Mouse (Mus musculus): ENCODE data around the gene Rgl1. TPM values are rescaled to one million over a fixed set of nuclear protein-coding genes. Genes with fewer than 3 reads are reported as not detected.

Gene Rgl1
- total RNA-seq, 1 experiment = 1.3 TPM

DNA sequence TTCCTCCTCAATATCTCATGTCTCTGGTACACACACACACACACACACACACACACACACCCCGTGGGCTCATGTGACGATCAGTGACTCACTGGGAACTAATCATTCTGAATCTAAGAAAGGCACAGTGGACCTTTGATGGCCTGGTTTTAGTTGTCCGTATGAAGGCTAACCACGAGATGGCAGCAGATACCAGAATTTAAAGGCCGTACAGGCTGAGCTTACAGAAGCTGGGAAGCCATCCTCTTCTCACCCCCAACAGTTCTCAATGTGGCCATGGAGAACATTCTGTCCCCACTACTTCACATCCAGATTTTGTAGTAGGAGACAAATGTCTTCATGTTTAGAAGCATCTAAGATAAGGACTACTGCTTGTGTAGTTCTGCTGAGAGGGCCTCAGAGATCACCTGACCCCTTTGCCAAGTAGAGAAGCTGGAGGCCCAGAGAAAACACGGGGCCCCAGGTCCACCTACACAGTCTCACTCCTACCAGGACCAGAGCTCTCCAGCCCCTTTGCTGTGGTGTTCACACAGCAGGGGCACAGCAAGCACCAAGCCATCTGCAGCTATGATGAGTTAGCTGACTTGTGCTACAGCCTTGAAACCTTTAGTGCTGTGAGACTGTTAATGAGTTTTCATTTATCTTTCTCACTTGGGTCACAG is 241.0 kb downstream of the Rgl1 start:
- DNase-seq (ENCODE audit: low read depth, low spot score) = peak; percentile 62
- no peak overlapping the region for H3K27ac ChIP-seq (ENCODE audit: insufficient read depth, low read depth, low read length, poor library complexity, severe bottlenecking)
- no peaks in the 10 kb centered on the region for H3K36me3 ChIP-seq (ENCODE audit: control insufficient read depth, insufficient read depth, low read length, poor library complexity, severe bottlenecking)
- no peak overlapping the region for H3K9ac ChIP-seq (ENCODE audit: insufficient read depth, low read depth, low read length, poor library complexity, severe bottlenecking)
- in situ Hi-C loops (cut with MboI; ENCODE audit: low sequenced_read_pairs in 2 of 2, unreplicated experiment in 2 of 2) = loop anchor here (10.0 to 25.0 kb wide), 3 partner anchors 150 to 220 kb away; no protein-coding TSS in a partner anchor
- H3K4me3 ChIP-seq (ENCODE audit: insufficient read depth in 1 of 2, low read depth in 1 of 2, low read length in 2 of 2, poor library complexity in 1 of 2, severe bottlenecking in 1 of 2) = no peak overlapping the region
- no peaks in the 10 kb centered on the region for H3K9me3 ChIP-seq (ENCODE audit: control insufficient read depth, insufficient read depth, low read depth, low read length)
- TF ChIP-seq ZC3H11A (IDR thresholded peaks at IDR 0.05; ENCODE audit: borderline replicate concordance, low read depth, low read length) (peak; percentile 95), HCFC1 (IDR thresholded peaks at IDR 0.05; ENCODE audit: borderline replicate concordance, insufficient read depth, low read length) (no peak)
- H3K4me1 ChIP-seq (ENCODE audit: control insufficient read depth in 2 of 2, insufficient read depth in 2 of 2, low read length in 2 of 2, poor library complexity in 1 of 2) = 0 out of 4 replicates have a peak, but pooled peaks cover 0 to 3% of the 10 kb centered on the region in 2 experiments

DNA sequence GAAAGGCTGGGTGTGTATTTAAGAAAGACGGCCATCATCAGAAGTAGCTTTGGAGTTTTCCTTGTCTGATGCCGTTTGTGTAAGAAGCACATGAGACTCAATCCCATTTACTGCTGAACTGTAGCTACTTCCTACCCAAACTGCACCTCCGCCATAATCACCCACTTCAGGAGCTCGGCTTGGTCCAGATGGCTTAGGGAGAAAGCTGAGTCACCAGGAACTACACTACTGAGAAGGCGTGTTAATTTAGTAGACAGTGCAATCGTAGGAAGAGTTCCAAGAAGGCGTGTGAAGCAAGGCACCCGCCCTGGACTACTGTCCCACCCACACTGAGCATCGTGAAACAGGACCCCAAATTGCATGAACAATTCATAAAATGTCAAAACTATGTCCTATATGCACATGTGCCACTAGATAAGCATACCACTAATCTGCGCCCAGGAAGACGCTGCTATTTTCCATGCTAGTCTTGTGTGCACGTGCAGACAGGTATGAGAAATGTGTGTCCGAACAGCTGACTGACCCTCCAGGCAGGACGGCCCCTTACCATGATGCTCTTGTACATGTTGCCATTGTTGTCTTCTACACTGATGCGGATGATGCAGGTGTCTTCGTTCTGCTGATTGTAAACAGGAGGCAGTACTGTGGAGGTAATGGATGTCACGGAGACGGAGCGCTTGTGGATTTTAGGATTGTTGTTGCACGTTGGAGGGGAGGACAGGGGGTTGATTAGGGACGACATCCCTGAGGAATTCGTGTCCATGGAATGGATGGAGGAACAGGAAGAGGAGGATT is 241.9 kb downstream of the Rgl1 start:
- Histone ChIP-seq H3K4me1 (ENCODE audit: control insufficient read depth in 2 of 2, insufficient read depth in 2 of 2, low read length in 2 of 2, poor library complexity in 1 of 2) (0 out of 4 replicates have a peak, but pooled peaks cover 0 to 3% of the 10 kb centered on the region in 2 experiments), H3K4me3 (ENCODE audit: insufficient read depth in 1 of 2, low read depth in 1 of 2, low read length in 2 of 2, poor library complexity in 1 of 2, severe bottlenecking in 1 of 2) (no peak overlapping the region), H3K9ac (ENCODE audit: insufficient read depth, low read depth, low read length, poor library complexity, severe bottlenecking) (no peak overlapping the region), H3K9me3 (ENCODE audit: control insufficient read depth, insufficient read depth, low read depth, low read length) (no peaks in the 10 kb centered on the region), H3K27ac (ENCODE audit: insufficient read depth, low read depth, low read length, poor library complexity, severe bottlenecking) (no peak overlapping the region), H3K36me3 (ENCODE audit: control insufficient read depth, insufficient read depth, low read length, poor library complexity, severe bottlenecking) (no peaks in the 10 kb centered on the region)
- no peak for TF ChIP-seq ZNF384 (IDR thresholded peaks at IDR 0.05; ENCODE audit: low read depth, low read length)
- TF ChIP-seq MAFK (IDR thresholded peaks at IDR 0.05; ENCODE audit: insufficient read depth, low read depth, low read length) = no peak
- no peak for TF ChIP-seq CHD2 (IDR thresholded peaks at IDR 0.05; ENCODE audit: low read depth, low read length)
- no peak for TF ChIP-seq HCFC1 (IDR thresholded peaks at IDR 0.05; ENCODE audit: borderline replicate concordance, insufficient read depth, low read length)
- TF ChIP-seq ZC3H11A (IDR thresholded peaks at IDR 0.05; ENCODE audit: borderline replicate concordance, low read depth, low read length) = no peak
- in situ Hi-C loops (cut with MboI; ENCODE audit: low sequenced_read_pairs in 2 of 2, unreplicated experiment in 2 of 2) = loop anchor here in 1 of 2 experiments (10.0 kb wide), 2 partner anchors 151 to 221 kb away; no protein-coding TSS in a partner anchor
- DNase-seq (ENCODE audit: low read depth, low spot score) = no peak

DNA sequence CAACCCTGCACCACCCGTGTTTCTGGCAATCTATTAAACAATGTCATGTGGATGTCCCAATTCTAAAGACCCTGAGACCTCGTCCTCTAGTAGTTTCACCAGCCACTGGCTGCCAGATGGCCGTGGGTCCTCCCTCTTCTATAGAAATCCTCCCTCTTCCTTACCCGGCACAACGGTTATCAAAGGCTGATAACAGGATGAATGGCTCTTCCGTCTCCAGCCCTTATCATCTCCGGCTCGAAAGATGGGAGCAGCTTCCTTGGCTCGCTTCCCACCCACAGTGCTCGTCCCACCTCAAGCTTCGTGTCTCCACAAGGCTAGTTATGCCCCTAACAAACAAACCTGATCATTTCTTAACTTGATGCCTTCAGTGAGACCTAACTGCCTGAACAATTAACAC is 242.9 kb downstream of the Rgl1 start:
- no peak for TF ChIP-seq MAFK (IDR thresholded peaks at IDR 0.05; ENCODE audit: insufficient read depth, low read depth, low read length)
- TF ChIP-seq HCFC1 (IDR thresholded peaks at IDR 0.05; ENCODE audit: borderline replicate concordance, insufficient read depth, low read length) = no peak
- TF ChIP-seq CHD2 (IDR thresholded peaks at IDR 0.05; ENCODE audit: low read depth, low read length) = no peak
- TF ChIP-seq ZC3H11A (IDR thresholded peaks at IDR 0.05; ENCODE audit: borderline replicate concordance, low read depth, low read length) = no peak
- TF ChIP-seq ZNF384 (IDR thresholded peaks at IDR 0.05; ENCODE audit: low read depth, low read length) = no peak
- no peak for DNase-seq (ENCODE audit: low read depth, low spot score)
- H3K36me3 ChIP-seq (ENCODE audit: control insufficient read depth, insufficient read depth, low read length, poor library complexity, severe bottlenecking) = no peaks in the 10 kb centered on the region

DNA sequence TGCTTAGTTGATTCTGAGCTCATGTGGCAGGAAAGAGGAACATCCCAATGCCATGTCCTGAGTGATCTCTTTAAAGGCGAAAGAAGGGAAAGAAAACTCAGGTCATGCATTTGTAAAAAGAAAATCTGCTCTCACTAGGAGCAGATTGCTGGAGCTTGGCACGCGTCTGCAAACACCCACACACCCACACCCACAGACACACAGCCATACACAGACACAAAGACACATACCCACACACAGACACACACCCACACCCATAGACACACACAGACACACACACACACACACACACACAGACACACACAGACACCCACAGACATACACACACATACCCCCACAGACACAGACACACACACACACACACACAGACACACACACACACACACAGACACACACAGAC is 243.9 kb downstream of the Rgl1 start:
- in situ Hi-C loops (cut with MboI; ENCODE audit: low sequenced_read_pairs in 2 of 2, unreplicated experiment in 2 of 2) = loop anchor here in 1 of 2 experiments (10.0 kb wide), 2 partner anchors 153 to 223 kb away; no protein-coding TSS in a partner anchor
- TF ChIP-seq MAFK (IDR thresholded peaks at IDR 0.05; ENCODE audit: insufficient read depth, low read depth, low read length) (no peak), ZNF384 (IDR thresholded peaks at IDR 0.05; ENCODE audit: low read depth, low read length) (no peak), HCFC1 (IDR thresholded peaks at IDR 0.05; ENCODE audit: borderline replicate concordance, insufficient read depth, low read length) (no peak), CHD2 (IDR thresholded peaks at IDR 0.05; ENCODE audit: low read depth, low read length) (no peak), ZC3H11A (IDR thresholded peaks at IDR 0.05; ENCODE audit: borderline replicate concordance, low read depth, low read length) (no peak)

More for the DNA sequence above, 242.9 kb downstream of the Rgl1 start:
- Histone ChIP-seq H3K9ac (ENCODE audit: insufficient read depth, low read depth, low read length, poor library complexity, severe bottlenecking) (no peak overlapping the region), H3K4me3 (ENCODE audit: insufficient read depth in 1 of 2, low read depth in 1 of 2, low read length in 2 of 2, poor library complexity in 1 of 2, severe bottlenecking in 1 of 2) (no peak overlapping the region), H3K27ac (ENCODE audit: insufficient read depth, low read depth, low read length, poor library complexity, severe bottlenecking) (no peak overlapping the region), H3K4me1 (ENCODE audit: control insufficient read depth in 2 of 2, insufficient read depth in 2 of 2, low read length in 2 of 2, poor library complexity in 1 of 2) (0 out of 4 replicates have a peak, but pooled peaks cover 0 to 3% of the 10 kb centered on the region in 2 experiments), H3K9me3 (ENCODE audit: control insufficient read depth, insufficient read depth, low read depth, low read length) (no peaks in the 10 kb centered on the region)
- in situ Hi-C loops (cut with MboI; ENCODE audit: low sequenced_read_pairs in 2 of 2, unreplicated experiment in 2 of 2) = loop anchor here in 1 of 2 experiments (10.0 kb wide), 2 partner anchors 152 to 222 kb away; no protein-coding TSS in a partner anchor

More for the DNA sequence above, 243.9 kb downstream of the Rgl1 start:
- Histone ChIP-seq H3K27ac (ENCODE audit: insufficient read depth, low read depth, low read length, poor library complexity, severe bottlenecking) (no peak overlapping the region), H3K9ac (ENCODE audit: insufficient read depth, low read depth, low read length, poor library complexity, severe bottlenecking) (no peak overlapping the region), H3K9me3 (ENCODE audit: control insufficient read depth, insufficient read depth, low read depth, low read length) (no peaks in the 10 kb centered on the region), H3K4me3 (ENCODE audit: insufficient read depth in 1 of 2, low read depth in 1 of 2, low read length in 2 of 2, poor library complexity in 1 of 2, severe bottlenecking in 1 of 2) (no peak overlapping the region), H3K36me3 (ENCODE audit: control insufficient read depth, insufficient read depth, low read length, poor library complexity, severe bottlenecking) (no peaks in the 10 kb centered on the region), H3K4me1 (ENCODE audit: control insufficient read depth in 2 of 2, insufficient read depth in 2 of 2, low read length in 2 of 2, poor library complexity in 1 of 2) (peaks cover 0 to 3% of the 10 kb centered on the region in 2 experiments; a peak in 1 of 4 replicates)
- DNase-seq (ENCODE audit: low read depth, low spot score) = no peak

All from ES-E14 (cell line).